Mouse (Mus musculus): ENCODE measurements around the gene Grhl1. TPM values are rescaled to one million over a fixed set of nuclear protein-coding genes. Genes with fewer than 3 reads are reported as not detected.

Grhl1 gene
- polyA plus RNA-seq (2017; shearing (Covaris generic)) = 10 to 100 TPM in 1 of 2 experiments, 1 to 10 TPM in 1; 7.8 to 13.7 TPM

GRCm38 (mm10) chr12:24571523-24572392 is at the start of gene Grhl1:
Gene Grhl1 (plus strand): TSS chr12:24572283.

GRCm38 (mm10) chr12:24651063-24651557 is 79.0 kb downstream of the Grhl1 start, which contains the start of gene Klf11:
Gene Klf11 (plus strand): TSS chr12:24651274.

Other genes with a start within 250 kb of the Grhl1 start
- 10 to 100 TPM; 74.6 to 82.3 TPM for gene Taf1b, start 73.9 kb upstream of the Grhl1 start, polyA plus RNA-seq (2017; shearing (Covaris generic))
- 10 to 100 TPM in 1 of 2 experiments, 1 to 10 TPM in 1; 6.0 to 12.0 TPM for gene Klf11, start 79.0 kb downstream of the Grhl1 start, polyA plus RNA-seq (2017; shearing (Covaris generic))
- 1 to 10 TPM in 1 of 2 experiments, under 1 TPM in 1; 0.53 to 1.0 TPM for gene Cys1, start 109.5 kb downstream of the Grhl1 start, polyA plus RNA-seq (2017; shearing (Covaris generic))
- gene Rrm2, start 136.0 kb downstream of the Grhl1 start, polyA plus RNA-seq (2017; shearing (Covaris generic)) = 10 to 100 TPM; 11.6 to 12.0 TPM

Measured in inflammation-experienced regulatory T-cells (primary cell).